Mouse (Mus musculus) cerebellum, postnatal 14 days (tissue): ENCODE measurements around the gene Etnk1.

ENCODE experiments used
- DNase-seq, 2 experiments: peaks; one replicate each; pipeline ENCODE4 v3.0.0; 2021; ENCODE audit warnings: mixed read lengths in 2 of 2

Etnk1 gene

DNA sequence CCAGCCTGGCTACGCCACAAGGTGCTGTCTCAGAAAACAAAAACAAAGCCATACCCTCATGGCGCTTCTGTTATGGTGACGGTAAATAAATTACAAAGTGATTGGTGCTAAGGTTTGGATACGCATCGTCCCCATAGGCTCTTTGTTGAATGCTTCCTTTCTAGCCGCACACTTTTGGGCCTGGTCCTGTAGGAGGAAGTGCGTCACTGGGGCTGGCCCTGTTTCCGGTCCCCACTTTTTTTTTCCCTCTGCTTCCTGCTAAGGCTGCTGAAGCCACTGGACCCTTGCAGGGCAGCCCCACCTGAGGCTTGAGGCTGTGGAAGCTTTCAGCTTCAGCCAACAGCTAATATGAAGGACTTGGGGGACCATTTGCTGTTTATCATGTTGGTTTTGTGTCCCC, 54.2 kb downstream of the Etnk1 start:
- no peak for DNase-seq

GRCm38 (mm10) chr6:143224057-143224456, 57.0 kb downstream of the Etnk1 start:
- DNase-seq = no peak

- DNase-seq = no peak
Measured at GRCm38 (mm10) chr6:143224885-143225284, 57.9 kb downstream of the Etnk1 start.

GRCm38 (mm10) chr6:143228696-143229095, 61.7 kb downstream of the Etnk1 start:
- peak in 1 of 2 experiments; percentile 15 for DNase-seq

DNA sequence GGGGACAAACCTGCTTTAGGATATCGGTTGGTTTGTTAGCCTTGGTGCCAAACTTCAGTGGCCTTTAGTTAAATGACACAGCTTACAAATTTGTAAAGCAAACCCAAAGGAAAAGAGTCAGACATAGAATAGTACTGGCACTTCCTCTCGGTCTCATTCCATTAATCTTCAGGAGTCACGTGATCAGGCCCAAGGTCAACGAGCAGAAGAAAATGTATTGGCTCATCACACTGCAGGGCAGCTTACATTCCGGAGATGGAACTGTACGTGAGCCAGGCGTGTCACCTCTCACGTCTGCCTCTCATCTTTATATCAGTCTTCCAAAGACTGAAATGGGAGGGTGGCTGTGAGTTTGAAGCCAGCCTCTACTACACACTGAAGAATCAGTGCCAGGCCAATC, 62.9 kb downstream of the Etnk1 start:
- DNase-seq = peak in 1 of 2 experiments; percentile 10

DNA sequence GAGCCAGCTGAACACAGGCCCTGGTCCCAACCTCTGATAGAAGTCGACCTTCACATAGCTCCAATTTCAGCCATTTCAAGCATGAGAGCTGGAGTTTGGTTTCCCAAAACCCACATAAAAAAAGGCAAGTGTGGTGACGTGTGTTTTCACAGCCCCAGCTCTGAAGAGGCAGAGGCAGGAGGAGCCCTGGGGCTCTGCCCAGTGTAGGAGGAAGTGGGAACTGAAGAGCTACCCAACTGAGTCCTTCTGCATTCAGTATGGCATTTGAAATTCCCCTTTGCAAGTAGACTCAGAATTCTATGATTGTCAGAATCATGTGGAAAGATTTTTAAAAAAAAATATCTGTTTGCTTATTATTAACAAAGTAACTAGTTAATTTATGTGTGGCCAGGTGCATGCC, 63.9 kb downstream of the Etnk1 start:
- no peak for DNase-seq

GRCm38 (mm10) chr6:143232718-143233117, 65.7 kb downstream of the Etnk1 start:
- DNase-seq = no peak

DNA sequence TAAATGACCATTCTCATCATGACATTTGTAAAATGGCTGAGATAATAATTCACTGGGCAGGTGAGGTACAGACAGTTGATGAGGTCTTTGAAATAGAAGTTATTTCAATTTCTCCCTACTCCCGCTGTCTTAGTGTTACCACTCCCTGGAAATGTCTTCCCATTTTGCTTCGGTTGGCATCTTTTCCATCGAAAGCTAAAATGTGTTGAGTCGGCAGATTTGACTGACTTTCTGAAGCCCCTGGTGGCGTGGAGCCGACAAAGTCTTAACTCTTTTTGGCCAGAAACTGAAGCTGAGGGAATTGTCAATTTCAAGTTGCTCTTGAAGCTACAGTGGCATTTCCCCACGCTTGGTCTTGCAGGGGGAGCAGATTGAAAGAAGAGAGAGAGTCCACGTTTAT, 67.8 kb downstream of the Etnk1 start:
- DNase-seq = no peak

GRCm38 (mm10) chr6:143239362-143240074, 72.5 kb downstream of the Etnk1 start:
- no peak for DNase-seq

DNA sequence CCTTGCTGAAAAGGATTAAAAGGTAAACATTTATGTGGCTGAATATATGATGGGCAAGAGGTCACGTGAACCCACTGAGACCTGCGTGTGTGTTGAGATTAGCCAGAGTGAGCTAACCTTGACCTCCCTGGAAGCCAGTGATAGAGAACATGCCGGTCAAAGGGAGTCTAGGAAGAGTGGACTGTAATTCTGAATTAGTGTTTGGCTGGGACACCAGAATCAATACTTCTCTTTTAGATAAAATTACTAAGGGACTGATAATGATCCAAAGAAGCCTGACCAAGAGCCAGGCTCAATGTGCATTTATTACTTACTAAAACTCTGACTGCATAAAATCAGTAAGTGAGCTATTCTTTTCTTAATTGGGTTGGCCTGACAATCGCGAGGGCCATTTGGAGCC, 76.2 kb downstream of the Etnk1 start:
- DNase-seq = no peak

DNA sequence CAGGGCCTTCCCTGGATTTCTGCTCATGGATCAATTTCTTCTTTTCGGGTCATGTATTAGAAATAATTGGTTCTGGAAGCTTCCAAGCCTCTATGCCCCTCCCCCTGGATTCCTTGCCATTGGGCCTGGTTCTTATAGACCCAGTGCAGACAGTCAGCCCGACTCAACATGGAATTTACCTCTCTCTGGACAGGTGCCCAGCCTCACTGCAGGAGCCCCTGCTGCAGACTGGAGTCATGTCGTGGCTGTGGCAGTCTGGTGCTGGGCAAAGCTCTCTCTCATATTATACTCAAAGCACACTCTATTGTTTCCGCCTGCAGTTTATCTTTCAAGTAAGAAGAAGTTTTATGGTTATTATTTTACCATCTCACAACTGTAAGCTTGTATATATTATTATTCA, 90.9 kb downstream of the Etnk1 start:
- peak; percentile 72 to 78 for DNase-seq

DNA sequence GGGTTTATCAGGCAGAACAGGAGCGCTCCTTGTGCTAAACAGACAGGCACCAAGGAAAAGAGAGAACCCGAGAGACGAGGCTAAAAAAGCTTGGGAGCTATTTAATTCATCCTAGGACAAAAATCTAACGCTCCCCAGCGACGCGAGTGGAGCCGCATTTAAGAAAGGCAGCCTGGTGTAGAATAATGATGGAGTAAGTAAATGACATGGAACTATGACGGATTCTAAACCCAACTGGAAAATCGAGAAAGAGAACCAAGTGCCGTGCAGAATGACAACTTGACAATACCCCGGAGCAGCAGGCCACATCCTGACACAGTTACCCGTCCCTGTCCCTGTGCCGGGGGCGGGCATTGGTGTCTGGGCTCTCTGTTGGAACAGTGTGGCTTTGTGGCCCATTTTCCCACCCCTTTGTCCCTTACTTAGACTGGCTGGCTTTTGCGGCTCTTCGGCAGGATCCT, 92.2 kb downstream of the Etnk1 start:
- peak; percentile 26 to 42 for DNase-seq

GRCm38 (mm10) chr6:143259870-143260559, 93.0 kb downstream of the Etnk1 start:
- DNase-seq = peak; percentile 15 to 22

- no peak for DNase-seq
Measured at GRCm38 (mm10) chr6:143260560-143261288, 93.7 kb downstream of the Etnk1 start.

- no peak for DNase-seq
Measured at GRCm38 (mm10) chr6:143261289-143261665, 94.3 kb downstream of the Etnk1 start.

DNA sequence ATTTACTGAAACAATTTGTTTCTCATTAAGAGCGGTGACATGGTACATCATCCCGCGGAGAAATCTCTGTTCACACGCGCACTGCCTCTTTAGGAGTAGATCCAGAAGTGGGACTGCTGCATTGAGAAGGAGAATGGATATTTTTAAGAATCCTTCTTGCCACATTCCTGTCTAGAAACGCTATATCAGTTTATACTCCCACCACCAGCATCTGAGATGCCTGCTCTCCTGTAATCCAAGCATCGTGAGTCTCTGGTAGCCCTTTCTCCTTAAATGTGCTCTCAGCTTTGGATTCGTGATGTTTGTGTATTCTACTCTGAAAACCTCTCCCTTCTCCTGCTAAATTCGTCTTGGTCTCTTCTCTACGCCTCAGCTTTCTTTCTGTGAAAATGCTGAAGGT, 98.5 kb downstream of the Etnk1 start:
- DNase-seq = no peak

DNA sequence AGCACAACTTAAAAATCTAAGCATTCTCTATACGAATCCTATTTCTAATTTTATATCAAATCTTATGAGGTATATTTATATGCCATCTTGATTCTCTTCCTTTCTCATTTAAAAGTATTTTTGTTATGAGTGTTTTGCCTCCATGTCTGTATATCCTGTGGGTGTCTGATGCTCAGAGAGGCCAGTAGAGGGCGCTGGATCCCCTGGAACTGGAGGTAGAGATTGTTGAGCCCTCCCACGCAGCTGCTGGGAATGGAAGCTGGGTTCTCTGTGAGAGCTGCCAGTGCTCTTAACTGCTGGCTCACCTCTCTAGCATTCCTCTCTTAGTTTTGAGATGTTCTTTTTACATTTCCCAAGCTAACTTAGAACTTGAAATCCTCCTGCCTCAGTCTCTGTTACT, 112.2 kb downstream of the Etnk1 start:
- DNase-seq = no peak
